8 mouse cellular contexts compared by ENCODE assay signal in genomic region chr8:70131166-70131883, GRCm38 (mm10). TPM values are rescaled to one million over a fixed set of nuclear protein-coding genes. Genes with fewer than 3 reads are reported as not detected.
DNase-seq lines count a peak whose midpoint lies in the region; ATAC-seq lines count a peak whose summit lies in the region.

Gene Nr2c2ap, plus strand, starts transcription at chr8:70131333.

- peak; percentile 90 for DNase-seq in WW6 (ENCODE audit: low read depth, low spot score)
- DNase-seq in cerebellum, postnatal 36 days: peak; percentile 78 to 83
- peak; percentile 80 for DNase-seq in gastrocnemius, adult 18-20 months (ENCODE audit: low spot score)
- DNase-seq in left cerebral cortex, adult 8-10 months (ENCODE audit: low spot score in 2 of 2): peak; percentile 65 to 79
- peak; percentile 87 to 90 for DNase-seq in right cerebral cortex, postnatal 10 days (ENCODE audit: low spot score in 2 of 2)
- peak; percentile 69 to 77 for DNase-seq in urinary bladder, postnatal 4 days (ENCODE audit: low spot score in 2 of 2)

- no peaks in the 10 kb centered on the region for H3K27me3 ChIP-seq in hindbrain, embryonic 16.5 days (replicated peaks; ENCODE audit: control insufficient read depth, insufficient read depth, low read length)
- no peaks in the 10 kb centered on the region for H3K27me3 ChIP-seq in megakaryocyte, embryonic 14.5 days (replicated peaks)

- H3K9ac ChIP-seq in hindbrain, embryonic 16.5 days (ENCODE audit: low read depth, low read length): peak within 1 kb of the TSS; percentile 75

- H3K27ac ChIP-seq in hindbrain, embryonic 16.5 days (ENCODE audit: low read depth, low read length): peak within 1 kb of the TSS; percentile 55

- ATAC-seq in hindbrain, embryonic 16.5 days: peak; percentile 75

- peak within 1 kb of the TSS; percentile 81 for H3K4me3 ChIP-seq in hindbrain, embryonic 16.5 days (ENCODE audit: low read length)
- peak within 1 kb of the TSS; percentile 93 for H3K4me3 ChIP-seq in megakaryocyte, embryonic 14.5 days (replicated peaks)

- no peaks in the 10 kb centered on the region for H3K9me3 ChIP-seq in hindbrain, embryonic 16.5 days (ENCODE audit: control insufficient read depth, low read length)
- no peaks in the 10 kb centered on the region for H3K9me3 ChIP-seq in megakaryocyte, embryonic 14.5 days

- H3K4me2 ChIP-seq in hindbrain, embryonic 16.5 days (ENCODE audit: low read length): peak within 1 kb of the TSS; percentile 91

- 1% methylated on average over 37 of the region's 37 CpGs for WGBS in hindbrain, embryonic 16.5 days

- H3K36me3 ChIP-seq in hindbrain, embryonic 16.5 days (ENCODE audit: control insufficient read depth, insufficient read depth, low read length): peaks cover 15% of the 10 kb centered on the region
- H3K36me3 ChIP-seq in megakaryocyte, embryonic 14.5 days (replicated peaks; ENCODE audit: low read length): peaks cover 42% of the 10 kb centered on the region

- peaks cover 10% of the 10 kb centered on the region for H3K4me1 ChIP-seq in hindbrain, embryonic 16.5 days (ENCODE audit: control insufficient read depth, insufficient read depth, low read depth, low read length)
- peaks cover 64% of the 10 kb centered on the region for H3K4me1 ChIP-seq in megakaryocyte, embryonic 14.5 days

RNA-seq across cellular contexts. Expression of gene Nr2c2ap, which starts in this region (rescaled TPM):
- total RNA-seq in gastrocnemius, adult 18-20 months (2021): 1 to 10 TPM; 4.5 to 4.9 TPM
- polyA plus RNA-seq in hindbrain, embryonic 16.5 days (2015; fragmentation: Nextera tagmentation; extraction: Ambion mirVana): 46.7 and 51.6 TPM in 2 replicates
- 10 to 100 TPM; 23.8 to 29.4 (median 26.5) TPM for total RNA-seq in left cerebral cortex, adult 8-10 months (2022)
- 14.3 TPM in 1 of 2 replicates, not detected in the other for polyA plus RNA-seq in megakaryocyte, embryonic 14.5 days (2012; ENCODE audit: insufficient read depth, low replicate concordance)

Comparison
In these comparisons a context has a peak if more than half of its experiments do, and no peak if none do; other contexts are left out.
1. Peak in every context shown above with its lines: DNase-seq, ATAC-seq, H3K4me3 ChIP-seq and H3K27ac ChIP-seq.
2. RNA of gene Nr2c2ap (total RNA-seq): 23.8 to 29.4 TPM in left cerebral cortex, adult 8-10 months; 4.5 to 4.9 TPM in gastrocnemius, adult 18-20 months; every median in the first group is over 4 times any median in the second.